Mouse (Mus musculus): ENCODE data around the gene Iqcf3. TPM values are rescaled to one million over a fixed set of nuclear protein-coding genes. Genes with fewer than 3 reads are reported as not detected.

Iqcf3 gene
- 6.7 TPM in 1 of 3 replicates, not detected in the others for total RNA-seq (2017)

GRCm38 (mm10) chr9:106561531-106561930, at the start of gene Iqcf3:
TSS of gene Iqcf3 (minus strand) at chr9:106561631.
- ATAC-seq (replicated peaks; ENCODE audit: insufficient number of reproducible peaks, low FRiP score, low TSS enrichment, poor library complexity, severe bottlenecking), result no peak

DNA sequence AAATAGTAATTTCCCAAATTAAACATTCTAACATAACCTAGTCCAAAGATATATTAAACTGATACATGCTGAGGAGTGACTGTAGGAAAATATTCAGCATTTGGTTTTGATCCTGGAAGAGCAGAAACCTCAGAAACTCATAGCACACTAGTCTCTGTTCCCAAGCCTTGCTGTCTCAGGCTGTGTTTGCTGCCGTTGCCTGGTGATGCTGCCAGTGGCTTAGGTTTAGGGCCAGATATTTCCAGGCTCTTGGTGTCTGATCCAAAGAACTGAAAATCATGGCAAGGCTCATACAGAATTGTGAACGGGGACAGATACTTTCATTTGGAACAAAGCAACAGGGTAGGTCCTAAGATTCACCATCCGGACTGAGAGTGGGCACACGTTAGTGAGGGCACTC, 49.3 kb upstream of the Iqcf3 start:
- no peak for ATAC-seq (replicated peaks; ENCODE audit: insufficient number of reproducible peaks, low FRiP score, low TSS enrichment, poor library complexity, severe bottlenecking)

DNA sequence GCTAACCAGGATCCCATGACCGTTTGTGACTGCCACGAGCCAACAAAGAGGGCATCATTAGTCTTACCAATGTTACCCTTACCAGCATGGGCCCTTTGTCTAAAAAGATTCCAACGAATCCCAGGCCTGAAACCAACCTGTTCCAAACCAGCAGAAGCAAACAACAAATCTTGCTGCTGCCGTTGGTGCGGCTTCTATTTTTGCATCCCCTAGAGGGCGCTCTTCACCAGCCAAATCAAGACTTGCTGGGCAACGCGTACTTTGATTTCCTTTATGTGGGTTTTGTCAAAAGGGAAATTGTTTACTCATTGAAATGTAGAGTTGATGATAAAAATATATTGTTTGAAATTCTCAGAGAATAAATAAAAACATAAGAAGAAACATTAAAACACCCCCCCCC, 39.1 kb upstream of the Iqcf3 start:
- no peak for ATAC-seq (replicated peaks; ENCODE audit: insufficient number of reproducible peaks, low FRiP score, low TSS enrichment, poor library complexity, severe bottlenecking)

DNA sequence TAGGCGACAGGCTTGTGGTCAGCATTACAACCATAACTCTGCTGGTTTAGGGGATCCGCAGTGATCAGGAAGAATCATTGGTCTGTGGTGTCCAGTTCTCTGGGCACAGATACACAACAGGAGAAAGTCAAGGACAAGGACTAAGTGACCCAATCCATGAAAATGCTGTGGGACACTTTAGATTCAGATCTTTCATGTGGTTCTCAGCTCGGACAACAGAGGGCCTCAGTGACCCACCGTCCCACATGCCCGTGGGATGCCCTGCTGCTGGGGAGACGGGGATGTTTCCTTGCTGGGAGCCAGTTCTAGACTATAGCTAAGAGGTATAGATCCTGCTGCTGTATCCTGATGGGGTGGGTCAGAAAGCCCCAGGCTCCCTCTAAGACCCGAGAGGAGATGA, 37.0 kb upstream of the Iqcf3 start:
- ATAC-seq (replicated peaks; ENCODE audit: insufficient number of reproducible peaks, low FRiP score, low TSS enrichment, poor library complexity, severe bottlenecking), result no peak

DNA sequence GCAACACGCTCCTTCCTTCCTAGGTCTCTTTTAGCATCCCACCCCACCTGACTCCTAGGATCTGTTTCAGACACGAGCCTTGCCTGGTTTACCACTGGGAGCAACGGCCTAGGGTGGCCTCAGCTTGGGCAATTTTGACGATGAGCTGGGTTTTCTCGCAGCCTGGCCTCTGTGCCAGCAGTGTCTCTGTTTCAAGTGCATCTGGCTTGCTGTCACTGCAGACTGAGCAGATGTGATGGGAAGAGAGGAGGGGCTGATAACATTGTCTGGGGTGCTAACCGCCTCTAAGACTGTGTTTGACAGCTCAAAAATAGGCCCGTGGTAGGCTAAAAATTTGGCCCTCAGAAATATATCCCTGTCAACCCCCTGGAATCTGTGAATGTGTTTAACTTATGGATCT, 34.4 kb upstream of the Iqcf3 start:
- ATAC-seq (replicated peaks; ENCODE audit: insufficient number of reproducible peaks, low FRiP score, low TSS enrichment, poor library complexity, severe bottlenecking), result no peak

DNA sequence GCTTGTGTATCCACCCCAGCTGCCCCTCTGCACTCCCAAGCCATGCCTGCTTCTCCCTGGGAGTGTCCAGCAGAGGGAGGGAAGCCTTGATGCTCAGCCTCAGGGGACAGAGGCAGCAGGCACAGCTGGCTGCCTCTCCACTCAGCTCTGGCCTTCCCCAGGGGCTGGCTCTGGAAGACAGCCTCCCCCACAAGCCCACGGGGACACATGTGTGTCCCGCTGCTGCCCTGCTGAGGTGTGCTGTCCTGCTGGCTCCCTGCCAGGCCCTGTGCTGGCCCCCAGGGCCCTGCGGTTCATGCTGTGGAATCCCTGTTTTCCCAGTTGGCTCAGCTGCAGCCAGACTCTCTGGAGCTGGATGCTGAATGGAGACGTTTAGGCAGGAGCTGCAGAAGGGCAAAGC, 34.0 kb upstream of the Iqcf3 start:
- 0 out of 2 replicates have a peak, but pooled peaks have one; percentile 17 for ATAC-seq (replicated peaks; ENCODE audit: insufficient number of reproducible peaks, low FRiP score, low TSS enrichment, poor library complexity, severe bottlenecking)

DNA sequence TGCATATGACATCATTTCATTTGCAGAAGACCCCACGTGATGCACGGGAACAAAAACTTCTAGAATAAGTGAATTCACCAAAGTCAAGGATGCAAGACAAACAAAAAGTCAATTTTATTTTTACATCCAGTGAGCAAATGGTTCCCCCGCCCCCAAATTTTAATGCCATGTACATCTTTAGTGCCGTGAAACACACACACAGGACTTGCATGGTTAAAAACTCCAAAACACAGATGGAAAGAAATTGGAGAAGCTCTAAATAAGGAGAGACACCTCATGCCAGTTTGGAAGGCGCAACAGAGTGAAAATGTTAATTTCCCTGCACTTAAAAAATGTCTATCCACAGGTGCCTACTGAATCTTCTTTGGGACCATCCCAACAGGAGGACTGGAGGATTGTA, 30.7 kb upstream of the Iqcf3 start:
- ATAC-seq (replicated peaks; ENCODE audit: insufficient number of reproducible peaks, low FRiP score, low TSS enrichment, poor library complexity, severe bottlenecking), result no peak

DNA sequence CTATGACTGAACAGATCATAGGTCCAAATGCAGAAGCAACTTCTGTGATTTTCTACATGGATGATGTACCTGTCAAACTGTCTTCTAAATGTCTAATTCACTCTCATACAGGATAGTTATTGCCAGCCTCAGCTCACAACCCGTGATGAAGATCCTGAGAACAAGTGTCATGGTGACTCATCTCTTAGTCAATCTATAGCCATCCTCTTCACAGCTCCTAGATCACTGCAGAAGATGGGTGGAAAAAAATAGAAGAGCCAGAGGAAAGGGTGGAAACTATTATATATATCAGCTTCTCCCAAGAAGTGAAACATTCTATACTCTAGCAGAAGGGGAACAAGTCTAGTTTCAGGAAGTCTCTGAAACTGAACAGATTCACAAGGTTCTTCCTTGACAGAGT, 21.1 kb upstream of the Iqcf3 start:
- no peak for ATAC-seq (replicated peaks; ENCODE audit: insufficient number of reproducible peaks, low FRiP score, low TSS enrichment, poor library complexity, severe bottlenecking)

DNA sequence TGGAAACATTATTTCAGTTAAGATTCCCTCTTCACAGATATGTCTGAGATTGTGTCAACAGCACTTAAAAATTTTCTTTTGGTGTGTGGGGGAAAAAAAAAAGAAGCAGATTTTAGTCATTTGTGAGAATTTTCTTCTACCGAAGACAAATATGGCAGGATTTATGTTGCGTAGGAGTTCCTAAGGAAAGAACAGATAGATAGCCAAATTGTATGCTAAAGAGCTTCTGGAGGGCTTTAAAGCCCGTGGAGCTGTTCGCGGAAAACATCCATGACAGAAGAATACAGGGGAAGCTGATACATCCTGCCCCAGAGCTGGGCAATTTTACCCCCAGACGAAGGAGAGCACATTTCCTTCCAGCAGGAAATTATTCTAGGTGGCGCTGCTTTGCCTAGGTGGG, 18.6 kb upstream of the Iqcf3 start:
- no peak for ATAC-seq (replicated peaks; ENCODE audit: insufficient number of reproducible peaks, low FRiP score, low TSS enrichment, poor library complexity, severe bottlenecking)

DNA sequence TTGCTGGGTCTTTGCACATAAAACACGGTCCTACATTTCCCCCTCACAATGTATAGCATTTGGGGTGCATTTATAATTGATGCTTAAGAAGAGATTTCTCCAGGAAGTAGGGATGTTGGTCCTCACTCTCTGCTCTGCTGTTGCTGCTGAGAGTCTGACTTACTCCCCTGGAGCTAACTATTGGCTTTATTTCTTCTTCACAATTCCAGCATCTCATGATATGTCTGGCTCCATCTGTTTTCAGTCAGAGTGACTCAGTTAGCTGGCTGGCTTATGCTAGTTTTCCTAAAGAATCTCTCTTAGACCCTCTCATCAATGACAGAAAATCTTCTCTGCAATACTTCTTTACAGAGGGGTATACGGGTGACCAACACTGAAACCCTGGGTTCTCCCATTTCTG, 14.7 kb upstream of the Iqcf3 start:
- no peak for ATAC-seq (replicated peaks; ENCODE audit: insufficient number of reproducible peaks, low FRiP score, low TSS enrichment, poor library complexity, severe bottlenecking)

GRCm38 (mm10) chr9:106573366-106573765, 11.9 kb upstream of the Iqcf3 start:
- ATAC-seq (replicated peaks; ENCODE audit: insufficient number of reproducible peaks, low FRiP score, low TSS enrichment, poor library complexity, severe bottlenecking), result no peak

- ATAC-seq (replicated peaks; ENCODE audit: insufficient number of reproducible peaks, low FRiP score, low TSS enrichment, poor library complexity, severe bottlenecking), result no peak
Observed at GRCm38 (mm10) chr9:106572186-106572585, 10.8 kb upstream of the Iqcf3 start.

- no peak for ATAC-seq (replicated peaks; ENCODE audit: insufficient number of reproducible peaks, low FRiP score, low TSS enrichment, poor library complexity, severe bottlenecking)
Observed at GRCm38 (mm10) chr9:106570896-106571295, 9.5 kb upstream of the Iqcf3 start, which contains the start of gene Iqcf4. TSS of gene Iqcf4 (minus strand) at chr9:106570996.

GRCm38 (mm10) chr9:106566437-106566836, 5.0 kb upstream of the Iqcf3 start:
- ATAC-seq (replicated peaks; ENCODE audit: insufficient number of reproducible peaks, low FRiP score, low TSS enrichment, poor library complexity, severe bottlenecking), result no peak

DNA sequence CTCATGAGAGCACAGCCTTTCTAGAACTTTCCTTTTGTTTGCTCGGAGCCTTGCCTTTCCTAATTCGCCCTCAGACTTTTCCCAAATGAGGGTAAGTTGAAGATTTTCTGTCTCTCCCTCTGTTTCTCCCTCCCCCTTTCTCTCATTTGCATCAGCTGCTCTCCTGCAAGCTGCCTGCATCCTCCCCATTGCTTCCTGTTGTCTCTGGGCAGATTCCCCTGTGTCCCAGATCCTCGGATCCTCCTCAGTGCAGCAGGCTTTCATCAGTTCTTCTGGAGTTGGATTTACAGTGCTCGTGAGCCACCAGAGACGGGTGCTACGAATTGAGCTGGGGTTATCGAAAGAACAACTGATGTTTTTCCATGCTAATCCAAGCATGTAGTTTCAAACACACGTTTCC, 2.6 kb upstream of the Iqcf3 start:
- no peak for ATAC-seq (replicated peaks; ENCODE audit: insufficient number of reproducible peaks, low FRiP score, low TSS enrichment, poor library complexity, severe bottlenecking)

- ATAC-seq (replicated peaks; ENCODE audit: insufficient number of reproducible peaks, low FRiP score, low TSS enrichment, poor library complexity, severe bottlenecking), result no peak
Observed at GRCm38 (mm10) chr9:106562291-106562690, 860 bp upstream of the Iqcf3 start.

GRCm38 (mm10) chr9:106534975-106535374, 26.5 kb downstream of the Iqcf3 start:
- no peak for ATAC-seq (replicated peaks; ENCODE audit: insufficient number of reproducible peaks, low FRiP score, low TSS enrichment, poor library complexity, severe bottlenecking)

DNA sequence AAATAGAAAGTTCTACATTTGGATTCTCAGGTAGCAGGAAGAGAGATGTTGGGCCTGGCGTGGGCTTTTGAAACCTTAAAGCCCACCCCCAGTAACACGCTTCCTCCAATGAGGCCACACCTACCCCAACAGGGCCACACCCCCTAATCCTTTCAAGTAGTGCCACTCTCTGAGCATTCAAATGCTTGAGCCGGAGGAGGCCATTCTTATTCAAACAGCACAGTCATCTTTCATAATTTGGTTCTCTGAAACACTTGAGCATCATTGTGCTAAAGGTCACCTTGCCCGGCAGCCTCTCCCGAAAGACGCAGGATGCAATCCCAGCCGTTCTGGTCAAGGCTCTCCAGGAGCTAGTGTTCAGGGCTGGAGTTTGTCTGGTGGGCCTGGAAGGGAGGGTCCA, 27.1 kb downstream of the Iqcf3 start:
- no peak for ATAC-seq (replicated peaks; ENCODE audit: insufficient number of reproducible peaks, low FRiP score, low TSS enrichment, poor library complexity, severe bottlenecking)

- ATAC-seq (replicated peaks; ENCODE audit: insufficient number of reproducible peaks, low FRiP score, low TSS enrichment, poor library complexity, severe bottlenecking), result peak; percentile 70; the same call in 1 of the 2 replicates
Observed at GRCm38 (mm10) chr9:106531833-106532232, 29.6 kb downstream of the Iqcf3 start.

GRCm38 (mm10) chr9:106519909-106520308, 41.5 kb downstream of the Iqcf3 start:
- ATAC-seq (replicated peaks; ENCODE audit: insufficient number of reproducible peaks, low FRiP score, low TSS enrichment, poor library complexity, severe bottlenecking), result no peak

DNA sequence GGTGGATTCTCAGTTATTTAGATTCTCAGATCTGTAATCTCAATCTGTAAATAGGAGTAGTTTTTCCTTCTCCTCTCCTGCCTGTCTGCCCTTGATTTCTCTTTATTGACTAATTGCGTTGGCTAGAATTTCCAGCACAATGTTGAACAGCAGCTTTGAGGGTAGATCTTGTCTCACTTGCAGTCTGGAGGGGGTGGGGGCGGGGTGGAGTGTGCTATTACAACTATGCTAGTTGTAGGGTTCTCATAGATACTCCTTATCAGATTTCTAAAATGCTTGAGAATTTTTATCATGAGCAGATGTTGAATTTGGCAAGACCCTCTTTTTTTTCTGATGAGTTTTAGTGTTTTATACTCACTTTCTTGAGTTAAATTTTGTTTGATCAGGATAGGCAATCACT, 42.0 kb downstream of the Iqcf3 start:
- ATAC-seq (replicated peaks; ENCODE audit: insufficient number of reproducible peaks, low FRiP score, low TSS enrichment, poor library complexity, severe bottlenecking), result no peak
